Mouse (Mus musculus): ENCODE measurements at regions not wholly inside any gene's neighbourhood (a gene's known extent, or its start where the extent isn't known, plus 50 kb on each side); places are given as distances from the start of the nearest gene placed in this dataset.

- TF ChIP-seq CTCF (IDR thresholded peaks at IDR 0.05; ENCODE audit: insufficient read depth, low read length) (no peak; the same call in 1 of the 2 replicates), POLR2A (IDR thresholded peaks at IDR 0.05; ENCODE audit: borderline replicate concordance, extremely low read depth, low read depth, low read length) (no peak)
Observed at GRCm38 (mm10) chr10:91734691-91735090, 553.6 kb upstream of the Tmpo start.

Data from lung, adult 2 months (tissue).